Mouse (Mus musculus): Measurements from ENCODE around the gene 3110009E18Rik. TPM values are rescaled to one million over a fixed set of nuclear protein-coding genes. Genes with fewer than 3 reads are reported as not detected.

Gene 3110009E18Rik
- polyA plus RNA-seq, 1 experiment from 2014 or later: 20.7 TPM

GRCm38 (mm10) chr1:120168016-120168415, 47.0 kb downstream of the 3110009E18Rik start:
- no peak for DNase-seq (ENCODE audit: low spot score)
- Histone ChIP-seq H3K27ac (replicated peaks) (no peak overlapping the region), H3K27me3 (replicated peaks; ENCODE audit: low read depth, poor library complexity, severe bottlenecking) (no peaks in the 10 kb centered on the region), H3K4me1 (no peaks in the 10 kb centered on the region), H3K4me3 (no peak overlapping the region), H3K36me3 (replicated peaks) (no peaks in the 10 kb centered on the region), H3K9me3 (no peaks in the 10 kb centered on the region)
- WGBS: 76% methylated on average over 4 of the region's 4 CpGs

GRCm38 (mm10) chr1:120168674-120169073, 47.7 kb downstream of the 3110009E18Rik start:
- Histone ChIP-seq H3K27me3 (replicated peaks; ENCODE audit: low read depth, poor library complexity, severe bottlenecking) (no peaks in the 10 kb centered on the region), H3K4me3 (no peak overlapping the region), H3K36me3 (replicated peaks) (no peaks in the 10 kb centered on the region), H3K9me3 (no peaks in the 10 kb centered on the region), H3K27ac (replicated peaks) (no peak overlapping the region), H3K4me1 (no peaks in the 10 kb centered on the region)
- WGBS: 89% methylated on average over 7 of the region's 7 CpGs
- DNase-seq (ENCODE audit: low spot score): no peak

GRCm38 (mm10) chr1:120170307-120170706, 49.3 kb downstream of the 3110009E18Rik start:
- Histone ChIP-seq H3K36me3 (replicated peaks) (no peaks in the 10 kb centered on the region), H3K9me3 (no peaks in the 10 kb centered on the region), H3K27ac (replicated peaks) (no peak overlapping the region), H3K4me3 (no peak overlapping the region), H3K4me1 (no peaks in the 10 kb centered on the region), H3K27me3 (replicated peaks; ENCODE audit: low read depth, poor library complexity, severe bottlenecking) (no peaks in the 10 kb centered on the region)
- DNase-seq (ENCODE audit: low spot score): no peak
- WGBS: 82% methylated on average over 7 of the region's 7 CpGs

- Histone ChIP-seq H3K27me3 (replicated peaks; ENCODE audit: low read depth, poor library complexity, severe bottlenecking) (no peaks in the 10 kb centered on the region), H3K4me1 (peaks cover 8% of the 10 kb centered on the region), H3K36me3 (replicated peaks) (no peaks in the 10 kb centered on the region), H3K4me3 (no peak overlapping the region), H3K27ac (replicated peaks) (no peak overlapping the region), H3K9me3 (no peaks in the 10 kb centered on the region)
- 69% methylated on average over 5 of the region's 5 CpGs for WGBS
- no peak for DNase-seq (ENCODE audit: low spot score)
These were observed 51.0 kb downstream of the 3110009E18Rik start for GRCm38 (mm10) chr1:120171819-120172521.

- H3K9me3 ChIP-seq: no peaks in the 10 kb centered on the region
- no peak overlapping the region for H3K4me3 ChIP-seq
- H3K27ac ChIP-seq (replicated peaks): no peak overlapping the region
- no peaks in the 10 kb centered on the region for H3K36me3 ChIP-seq (replicated peaks)
- H3K4me1 ChIP-seq: peaks cover 8% of the 10 kb centered on the region
- no peaks in the 10 kb centered on the region for H3K27me3 ChIP-seq (replicated peaks; ENCODE audit: low read depth, poor library complexity, severe bottlenecking)
- WGBS: 88% methylated on average over 4 of the region's 4 CpGs
- no peak for DNase-seq (ENCODE audit: low spot score)
These were observed 54.0 kb downstream of the 3110009E18Rik start for GRCm38 (mm10) chr1:120174991-120175390.

- DNase-seq (ENCODE audit: low spot score): no peak
- WGBS: 64% methylated on average over 14 of the region's 14 CpGs
- Histone ChIP-seq H3K27ac (replicated peaks) (no peak overlapping the region), H3K9me3 (no peaks in the 10 kb centered on the region), H3K4me3 (no peak overlapping the region), H3K4me1 (peaks cover 8% of the 10 kb centered on the region), H3K36me3 (replicated peaks) (no peaks in the 10 kb centered on the region), H3K27me3 (replicated peaks; ENCODE audit: low read depth, poor library complexity, severe bottlenecking) (no peaks in the 10 kb centered on the region)
These were observed 55.3 kb downstream of the 3110009E18Rik start for GRCm38 (mm10) chr1:120176313-120176712.

GRCm38 (mm10) chr1:120177141-120177540, 56.2 kb downstream of the 3110009E18Rik start:
- Histone ChIP-seq H3K4me1 (peaks cover 8% of the 10 kb centered on the region), H3K9me3 (no peaks in the 10 kb centered on the region), H3K4me3 (no peak overlapping the region), H3K36me3 (replicated peaks) (no peaks in the 10 kb centered on the region), H3K27ac (replicated peaks) (no peak overlapping the region), H3K27me3 (replicated peaks; ENCODE audit: low read depth, poor library complexity, severe bottlenecking) (no peaks in the 10 kb centered on the region)
- WGBS: 90% methylated on average over 8 of the region's 8 CpGs
- no peak for DNase-seq (ENCODE audit: low spot score)

- H3K4me1 ChIP-seq: no peaks in the 10 kb centered on the region
These were observed 65.2 kb downstream of the 3110009E18Rik start for GRCm38 (mm10) chr1:120186204-120186603.

GRCm38 (mm10) chr1:120186655-120187054, 65.7 kb downstream of the 3110009E18Rik start:
- Histone ChIP-seq H3K27me3 (replicated peaks; ENCODE audit: low read depth, poor library complexity, severe bottlenecking) (no peaks in the 10 kb centered on the region), H3K4me3 (no peak overlapping the region), H3K27ac (replicated peaks) (no peak overlapping the region), H3K36me3 (replicated peaks) (no peaks in the 10 kb centered on the region), H3K9me3 (no peaks in the 10 kb centered on the region), H3K4me1 (no peaks in the 10 kb centered on the region)
- no peak for DNase-seq (ENCODE audit: low spot score)
- WGBS: 47% methylated on average over 9 of the region's 9 CpGs

More at GRCm38 (mm10) chr1:120186204-120186603, 65.2 kb downstream of the 3110009E18Rik start:
- H3K27me3 ChIP-seq (replicated peaks; ENCODE audit: low read depth, poor library complexity, severe bottlenecking): no peaks in the 10 kb centered on the region
- WGBS: 46% methylated on average over 6 of the region's 6 CpGs
- no peak for DNase-seq (ENCODE audit: low spot score)
- H3K36me3 ChIP-seq (replicated peaks): no peaks in the 10 kb centered on the region
- no peaks in the 10 kb centered on the region for H3K9me3 ChIP-seq
- no peak overlapping the region for H3K4me3 ChIP-seq
- H3K27ac ChIP-seq (replicated peaks): no peak overlapping the region

GRCm38 (mm10) chr1:120187059-120187458, 66.1 kb downstream of the 3110009E18Rik start:
- no peak for DNase-seq (ENCODE audit: low spot score)
- Histone ChIP-seq H3K27ac (replicated peaks) (no peak overlapping the region), H3K36me3 (replicated peaks) (no peaks in the 10 kb centered on the region), H3K27me3 (replicated peaks; ENCODE audit: low read depth, poor library complexity, severe bottlenecking) (no peaks in the 10 kb centered on the region), H3K4me3 (no peak overlapping the region), H3K9me3 (no peaks in the 10 kb centered on the region), H3K4me1 (no peaks in the 10 kb centered on the region)
- 58% methylated on average over 7 of the region's 7 CpGs for WGBS

GRCm38 (mm10) chr1:120189206-120189605, 68.2 kb downstream of the 3110009E18Rik start:
- Histone ChIP-seq H3K4me3 (no peak overlapping the region), H3K27me3 (replicated peaks; ENCODE audit: low read depth, poor library complexity, severe bottlenecking) (no peaks in the 10 kb centered on the region), H3K27ac (replicated peaks) (no peak overlapping the region), H3K9me3 (no peaks in the 10 kb centered on the region), H3K36me3 (replicated peaks) (no peaks in the 10 kb centered on the region), H3K4me1 (no peaks in the 10 kb centered on the region)
- no peak for DNase-seq (ENCODE audit: low spot score)
- WGBS: 93% methylated on average over 6 of the region's 6 CpGs

- no peak for DNase-seq (ENCODE audit: low spot score)
- Histone ChIP-seq H3K9me3 (no peaks in the 10 kb centered on the region), H3K4me3 (no peak overlapping the region), H3K27ac (replicated peaks) (no peak overlapping the region), H3K27me3 (replicated peaks; ENCODE audit: low read depth, poor library complexity, severe bottlenecking) (no peaks in the 10 kb centered on the region), H3K4me1 (no peaks in the 10 kb centered on the region), H3K36me3 (replicated peaks) (no peaks in the 10 kb centered on the region)
- WGBS: 91% methylated on average over 2 of the region's 2 CpGs
These were observed 69.3 kb downstream of the 3110009E18Rik start for GRCm38 (mm10) chr1:120190300-120190699.

GRCm38 (mm10) chr1:120190946-120191345, 70.0 kb downstream of the 3110009E18Rik start:
- peaks cover 3% of the 10 kb centered on the region; the same call in 1 of the 2 replicates for H3K4me1 ChIP-seq
- no peak overlapping the region for H3K4me3 ChIP-seq
- no peaks in the 10 kb centered on the region for H3K36me3 ChIP-seq (replicated peaks)
- H3K27me3 ChIP-seq (replicated peaks; ENCODE audit: low read depth, poor library complexity, severe bottlenecking): no peaks in the 10 kb centered on the region
- 89% methylated on average over 6 of the region's 6 CpGs for WGBS
- DNase-seq (ENCODE audit: low spot score): no peak
- H3K9me3 ChIP-seq: no peaks in the 10 kb centered on the region
- H3K27ac ChIP-seq (replicated peaks): no peak overlapping the region

Data from embryonic facial prominence, embryonic 10.5 days (tissue).